In the genomic region with DNA sequence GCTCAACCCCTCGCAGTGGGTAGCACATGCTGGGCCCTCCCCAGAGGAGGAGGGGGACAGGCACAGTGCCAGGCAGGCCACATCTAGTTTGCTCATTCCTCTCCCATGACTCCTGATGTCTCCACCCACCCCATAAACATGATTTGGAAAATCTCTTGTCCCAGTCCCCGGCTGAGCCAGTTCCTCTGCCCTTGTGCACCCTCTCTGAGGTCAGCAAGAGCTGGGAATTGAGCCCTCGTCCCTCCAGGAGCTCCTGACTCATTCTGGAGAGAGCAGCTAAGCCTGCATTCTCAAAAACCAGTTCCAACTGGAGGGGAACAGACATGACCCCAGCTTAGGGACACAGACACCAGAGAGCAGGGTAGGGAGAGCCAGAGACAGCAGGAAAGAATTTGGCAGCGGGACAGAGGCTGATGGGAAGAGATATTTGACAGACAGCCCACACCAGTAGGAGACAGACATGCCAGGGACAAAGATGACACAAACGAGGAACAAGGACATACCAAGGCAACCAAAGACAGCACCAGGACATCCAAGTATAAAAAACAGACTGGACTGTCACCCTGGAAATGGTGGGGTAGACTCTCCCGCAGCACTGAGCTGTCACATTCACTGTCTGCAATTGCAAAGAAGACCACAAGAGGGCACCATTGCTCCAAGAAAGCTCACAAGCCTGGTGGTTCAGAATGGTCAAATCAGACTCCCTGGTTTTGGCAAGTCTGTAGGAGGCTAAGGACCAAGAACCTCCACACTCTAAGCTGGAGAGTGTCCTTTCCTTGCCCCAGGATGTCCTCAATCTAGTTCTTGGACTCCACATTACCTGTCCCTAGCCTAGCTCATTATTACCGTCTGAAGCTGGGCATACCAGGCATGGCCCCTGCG, we compare ENCODE assay signal across 9 mouse cellular contexts. TPM values are rescaled to one million over a fixed set of nuclear protein-coding genes. Genes with fewer than 3 reads are reported as not detected.
DNase-seq lines count a peak whose midpoint lies in the region; ATAC-seq and TF ChIP-seq lines count a peak whose summit lies in the region.
"Had no signal": no experiment of that assay in that cellular context is flagged by ENCODE, and none has a peak within 500 bp of the region (broad histone marks: within the 10 kb centered on the region; RNA-seq: fewer than 3 reads in every experiment).

No protein-coding gene starts in this region.

- H3K4me1 ChIP-seq in MEL (ENCODE audit: control insufficient read depth in 1 of 2, insufficient read depth in 2 of 2, low read length in 2 of 2) = no peaks in the 10 kb centered on the region
- 0 out of 2 replicates have a peak, but pooled peaks cover 5% of the 10 kb centered on the region for H3K4me1 ChIP-seq in forebrain, embryonic 13.5 days

- peak; percentile 84 to 97 (median 90) for TF ChIP-seq CTCF in MEL (IDR thresholded peaks at IDR 0.05 in 2 of 3, conservative IDR thresholded peaks at IDR 0.05 in 1 of 3; ENCODE audit: control insufficient read depth in 1 of 3, insufficient read depth in 1 of 3, low read depth in 2 of 3, low read length in 3 of 3, poor library complexity in 1 of 3, severe bottlenecking in 1 of 3)

- peak; percentile 99 for TF ChIP-seq RAD21 in MEL (IDR thresholded peaks at IDR 0.05; ENCODE audit: low read depth, low read length)

- H3K36me3 ChIP-seq in MEL (ENCODE audit: control insufficient read depth in 1 of 2, insufficient read depth in 2 of 2, low read length in 2 of 2) = no peaks in the 10 kb centered on the region
- H3K36me3 ChIP-seq in forebrain, embryonic 13.5 days (ENCODE audit: poor library complexity, severe bottlenecking) = no peaks in the 10 kb centered on the region
- H3K36me3 ChIP-seq: midbrain, embryonic 12.5 days had no signal

- intact Hi-C loops in heart, postnatal 36 days (cut with DNase I) = loop anchor here (2.0 to 10.0 kb wide), 4 partner anchors 82 to 408 kb away; a partner anchor contains a TSS

- ATAC-seq in forebrain, embryonic 13.5 days = peak; percentile 66

- H3K9ac ChIP-seq in MEL (ENCODE audit: control insufficient read depth, low read depth, low read length, poor library complexity, severe bottlenecking) = no peak overlapping the region
- H3K9ac ChIP-seq in forebrain, embryonic 13.5 days = no peak overlapping the region
- H3K9ac ChIP-seq: midbrain, embryonic 12.5 days had no signal

- no peak overlapping the region for H3K4me3 ChIP-seq in MEL (ENCODE audit: control insufficient read depth in 1 of 2, insufficient read depth in 1 of 2, low read depth in 2 of 2, low read length in 2 of 2)
- H3K4me3 ChIP-seq in forebrain, embryonic 13.5 days = no peak overlapping the region
- H3K4me3 ChIP-seq: midbrain, embryonic 12.5 days had no signal

- H3K79me2 ChIP-seq in MEL (ENCODE audit: control insufficient read depth, insufficient read depth, low read length, poor library complexity) = no peaks in the 10 kb centered on the region

- no peaks in the 10 kb centered on the region for H3K27me3 ChIP-seq in MEL (ENCODE audit: control insufficient read depth in 1 of 2, insufficient read depth in 2 of 2, low read length in 2 of 2)
- H3K27me3 ChIP-seq in forebrain, embryonic 13.5 days = peaks cover 6% of the 10 kb centered on the region

- no peak for TF ChIP-seq POLR2A in MEL (IDR thresholded peaks at IDR 0.05; ENCODE audit: control insufficient read depth in 1 of 2, insufficient read depth in 1 of 2, low read depth in 1 of 2, low read length in 2 of 2, poor library complexity in 1 of 2)

- TF ChIP-seq EP300 in MEL (IDR thresholded peaks at IDR 0.05; ENCODE audit: low read depth in 1 of 2, low read length in 2 of 2) = no peak

- WGBS in forebrain, embryonic 13.5 days = 50% methylated on average over 8 of the region's 8 CpGs

- H3K4me2 ChIP-seq in forebrain, embryonic 13.5 days = no peak overlapping the region
- H3K4me2 ChIP-seq: midbrain, embryonic 12.5 days had no signal

- peak; percentile 74 for DNase-seq in MEL (ENCODE audit: low read depth, low spot score)
- DNase-seq in c-Kit-positive CD71-positive TER-119-negative erythroid progenitor cells, embryonic 14.5 days (ENCODE audit: low read depth) = peak; percentile 41
- peak; percentile 91 for DNase-seq in heart, postnatal 36 days
- DNase-seq in layer of hippocampus, adult 11-12 months (ENCODE audit: low spot score) = peak; percentile 91
- DNase-seq in lung, postnatal 10 days = peak; percentile 93
- DNase-seq in retina, postnatal 7 days (ENCODE audit: low read depth, low spot score) = peak; percentile 84
- peak; percentile 50 for DNase-seq in urinary bladder, adult 2 months (ENCODE audit: low spot score)

- no peak overlapping the region for H3K27ac ChIP-seq in MEL (ENCODE audit: control insufficient read depth, low read depth, low read length)
- H3K27ac ChIP-seq in forebrain, embryonic 13.5 days = no peak overlapping the region
- H3K27ac ChIP-seq: midbrain, embryonic 12.5 days had no signal

- no peaks in the 10 kb centered on the region for H3K9me3 ChIP-seq in MEL (replicated peaks; ENCODE audit: insufficient read depth, low read length)
- H3K9me3 ChIP-seq in forebrain, embryonic 13.5 days (replicated peaks) = no peaks in the 10 kb centered on the region
- H3K9me3 ChIP-seq: midbrain, embryonic 12.5 days had no signal

TF ChIP-seq in MEL, 35 proteins besides CTCF, POLR2A, EP300 and RAD21:
- TF ChIP-seq ZMIZ1 (IDR thresholded peaks at IDR 0.05; ENCODE audit: low read depth, low read length) (no peak), SMC3 (IDR thresholded peaks at IDR 0.05; ENCODE audit: low read depth, low read length) (peak; percentile 92), TBP (IDR thresholded peaks at IDR 0.05; ENCODE audit: low read depth, low read length) (no peak), SIN3A (IDR thresholded peaks at IDR 0.05; ENCODE audit: low read length) (peak; percentile 40; the same call in 1 of the 2 replicates), GABPA (IDR thresholded peaks at IDR 0.05; ENCODE audit: low read depth, low read length) (no peak), ZKSCAN1 (IDR thresholded peaks at IDR 0.05; ENCODE audit: low read depth, low read length) (no peak), ZC3H11A (IDR thresholded peaks at IDR 0.05; ENCODE audit: low read depth, low read length) (peak; percentile 91), MEF2A (IDR thresholded peaks at IDR 0.05; ENCODE audit: extremely low read depth, insufficient replicate concordance, low read depth, low read length, poor library complexity, severe bottlenecking) (no peak), USF1 (IDR thresholded peaks at IDR 0.05; ENCODE audit: low read depth, low read length) (no peak), HCFC1 (IDR thresholded peaks at IDR 0.05; ENCODE audit: low read depth, low read length) (no peak), ZNF384 (IDR thresholded peaks at IDR 0.05; ENCODE audit: low read depth, low read length) (no peak)

RNA-seq across cellular contexts. Expression of a gene that starts 58.8 kb away (rescaled TPM):
- 1.5 and 4.0 TPM in 2 replicates for total RNA-seq in MEL (2012; rRNA removed)
- 10 to 100 TPM in 1 of 2 experiments, not detected in 1; 24.0 TPM for polyA plus RNA-seq in MEL (2012; ENCODE audit: insufficient read depth in 1 of 2, insufficient read length in 2 of 2, low read depth in 1 of 2, low replicate concordance in 2 of 2, missing spikeins in 1 of 2)
- 0.31 and 0.98 TPM in 2 replicates for polyA plus RNA-seq in forebrain, embryonic 13.5 days (2015; fragmentation: Nextera tagmentation; extraction: Ambion mirVana)
- total RNA-seq in heart, postnatal 36 days (2021) = 10 to 100 TPM; 13.3 to 15.3 TPM
- 93.6 and 128 TPM in 2 replicates for polyA plus RNA-seq in urinary bladder, adult 2 months (2012; rRNA removed)
- polyA plus RNA-seq: midbrain, embryonic 12.5 days had no signal

Comparison
In these comparisons a context has a peak if more than half of its experiments do, and no peak if none do; other contexts are left out.
1. DNase-seq: peak in every context shown above with its lines; median percentile 93 in lung, postnatal 10 days; 91 in heart, postnatal 36 days; 91 in layer of hippocampus, adult 11-12 months; 84 in retina, postnatal 7 days; 74 in MEL; 50 in urinary bladder, adult 2 months; 41 in c-Kit-positive CD71-positive TER-119-negative erythroid progenitor cells, embryonic 14.5 days.